Mouse (Mus musculus) midbrain, embryonic 10.5 days (tissue): ENCODE results near the gene Xpc. TPM values are rescaled to one million over a fixed set of nuclear protein-coding genes. Genes with fewer than 3 reads are reported as not detected.

Experiments
- DNase-seq: peaks from one replicate; pipeline ENCODE4 v3.0.0-alpha.2; 2017; ENCODE audit warnings: low spot score
- H3K27ac ChIP-seq: fragments of 300-500 bp; sonication (generic); replicated peaks from 2 replicates; pipeline ENCODE4 v1.5.1; 2016; ENCODE audit warnings: mild to moderate bottlenecking
- H3K27me3 ChIP-seq: fragments of 300-500 bp; sonication (generic); 2 replicates; pipeline ENCODE4 v1.6.1; 2016; ENCODE audit warnings: low read depth, mild to moderate bottlenecking; ENCODE audit not compliant: poor library complexity, severe bottlenecking
- H3K36me3 ChIP-seq: fragments of 300-500 bp; sonication (generic); 2 replicates; pipeline ENCODE4 v1.6.1; 2016; ENCODE audit warnings: mild to moderate bottlenecking, moderate library complexity
- H3K4me1 ChIP-seq: fragments of 300-500 bp; sonication (generic); 2 replicates; pipeline ENCODE4 v1.6.1; 2016
- H3K4me3 ChIP-seq: fragments of 300-500 bp; sonication (generic); 2 replicates; pipeline ENCODE4 v1.5.1; 2016; ENCODE audit warnings: mild to moderate bottlenecking, moderate library complexity
- H3K9me3 ChIP-seq: fragments of 300-500 bp; sonication (generic); replicated peaks from 2 replicates; pipeline ENCODE4 v1.6.1; 2016; ENCODE audit warnings: mild to moderate bottlenecking
- WGBS: fragments of 180-500 bp; shearing (Covaris S2); methylation state at CpG from one replicate; pipeline ENCODE4 v1.1.7; 2016; 5-methylcytosine and 5-hydroxymethylcytosine counted together
- polyA plus RNA-seq: library from polyadenylated mRNA; unstranded; fragments of >200 nt; fragmentation: Nextera tagmentation; extraction: Ambion mirVana; gene quantifications from 2 replicates; pipeline ENCODE4 v1.2.1, GENCODE M21; 2016

The Xpc gene
- polyA plus RNA-seq, 1 experiment from 2014 or later, result 22.8 TPM

DNA sequence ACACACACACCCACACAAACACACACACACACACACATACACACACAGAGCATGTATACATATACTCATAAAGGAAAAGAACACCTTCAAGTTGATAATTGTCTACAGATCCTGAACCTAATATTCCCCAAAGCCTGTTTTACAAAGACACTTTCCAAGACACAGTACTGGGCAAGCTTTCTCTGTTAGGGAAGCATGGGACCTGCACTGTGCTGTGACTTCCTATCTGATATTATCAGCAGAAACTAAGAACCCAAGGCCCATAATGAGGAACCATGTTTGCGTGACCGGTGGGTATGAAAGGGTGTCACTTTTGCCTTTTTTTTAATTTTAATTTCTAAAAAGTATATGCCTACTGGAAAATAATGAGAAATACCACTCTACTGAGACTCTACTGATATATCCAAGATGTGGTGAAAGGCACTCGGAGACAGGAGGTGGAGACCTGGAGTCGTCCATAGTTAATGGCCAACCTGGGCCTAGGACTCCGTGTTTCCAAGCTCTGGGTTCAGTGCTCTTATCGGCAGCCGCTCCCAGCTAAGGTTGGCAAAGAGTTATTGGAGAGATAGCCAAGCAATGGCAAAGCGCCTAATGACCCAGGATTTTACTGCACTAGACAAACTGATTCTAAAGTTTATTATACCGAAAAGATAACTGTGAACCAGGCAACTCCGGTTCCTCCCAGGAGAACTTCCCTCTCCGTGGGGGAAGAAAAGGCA, 20.5 kb upstream of the Xpc start:
- Histone ChIP-seq H3K36me3 (no peaks in the 10 kb centered on the region), H3K27ac (no peak overlapping the region), H3K4me1 (peaks cover 6% of the 10 kb centered on the region; the same call in 1 of the 2 replicates), H3K27me3 (no peaks in the 10 kb centered on the region), H3K4me3 (no peak overlapping the region), H3K9me3 (no peaks in the 10 kb centered on the region)
- DNase-seq, result no peak
- 93% methylated on average over 11 of the region's 11 CpGs for WGBS

DNA sequence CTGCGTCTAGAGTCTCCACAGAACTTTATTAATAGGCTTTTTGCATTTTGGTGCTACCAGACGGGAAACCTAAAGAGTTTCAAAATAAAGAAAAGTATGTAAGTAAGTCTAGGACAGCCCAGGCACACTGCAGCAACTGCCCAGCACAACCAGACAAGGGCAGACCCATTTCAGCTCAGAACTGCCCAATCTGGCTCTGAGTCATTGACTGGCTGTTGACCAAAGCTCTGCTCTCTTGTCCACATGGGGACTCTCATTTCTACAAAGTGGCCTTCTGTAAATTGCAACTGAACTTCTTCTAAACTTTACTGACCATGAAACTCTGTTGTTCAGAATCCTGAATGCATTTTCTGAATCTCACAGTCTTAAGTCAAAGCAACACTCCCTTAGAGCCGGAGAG, 19.5 kb upstream of the Xpc start:
- Histone ChIP-seq H3K4me1 (peaks cover 6% of the 10 kb centered on the region; the same call in 1 of the 2 replicates), H3K27ac (no peak overlapping the region), H3K9me3 (no peaks in the 10 kb centered on the region), H3K4me3 (no peak overlapping the region), H3K27me3 (no peaks in the 10 kb centered on the region), H3K36me3 (no peaks in the 10 kb centered on the region)
- 71% methylated on average over 3 of the region's 3 CpGs for WGBS
- DNase-seq, result no peak

DNA sequence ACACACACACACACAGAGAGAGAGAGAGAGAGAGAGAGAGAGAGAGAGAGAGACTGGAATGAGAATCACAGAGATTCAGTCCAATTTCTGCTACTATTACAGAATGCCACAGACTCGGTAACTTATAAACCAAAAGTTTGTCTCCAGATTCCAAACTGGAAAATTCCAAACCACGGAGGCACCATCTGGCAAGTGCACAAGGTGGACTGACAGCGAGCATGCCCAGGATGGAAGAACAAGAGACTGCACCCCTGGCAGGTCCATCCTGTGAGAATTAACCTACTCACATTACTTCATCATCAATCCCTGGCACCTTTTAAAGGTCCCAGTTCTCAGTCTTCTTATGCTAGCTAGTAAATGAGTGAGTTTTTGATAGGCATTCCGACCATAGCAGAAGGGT, 18.6 kb upstream of the Xpc start:
- no peak for DNase-seq
- WGBS, result 87% methylated on average over 4 of the region's 4 CpGs
- H3K4me1 ChIP-seq, result peaks cover 6% of the 10 kb centered on the region; the same call in 1 of the 2 replicates

DNA sequence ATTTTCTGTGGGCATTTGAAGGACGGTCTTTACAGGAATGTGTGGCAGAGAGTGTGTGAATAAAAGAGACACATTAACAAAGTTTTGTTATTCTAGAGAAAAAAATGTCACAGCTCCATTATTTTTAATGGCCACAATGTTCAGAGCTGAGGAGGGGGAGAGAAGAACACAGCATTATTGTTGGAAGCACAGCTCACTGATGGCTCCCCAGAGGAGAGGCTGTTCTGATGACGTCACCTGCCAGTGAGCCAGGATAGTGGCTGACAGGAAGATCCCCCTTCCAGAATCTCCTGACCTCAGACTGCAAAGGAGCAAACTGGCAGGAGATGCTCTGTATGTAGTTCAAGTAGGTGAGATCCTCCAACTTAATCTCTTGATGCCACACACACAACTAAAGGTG, 18.1 kb upstream of the Xpc start:
- Histone ChIP-seq H3K4me3 (no peak overlapping the region), H3K27ac (no peak overlapping the region), H3K4me1 (peaks cover 6% of the 10 kb centered on the region; the same call in 1 of the 2 replicates), H3K36me3 (peaks cover 11% of the 10 kb centered on the region), H3K27me3 (no peaks in the 10 kb centered on the region), H3K9me3 (no peaks in the 10 kb centered on the region)
- WGBS, result 69% methylated on average over 2 of the region's 2 CpGs
- no peak for DNase-seq

More for the DNA sequence above, 18.6 kb upstream of the Xpc start:
- Histone ChIP-seq H3K36me3 (peaks cover 6% of the 10 kb centered on the region), H3K4me3 (no peak overlapping the region), H3K27me3 (no peaks in the 10 kb centered on the region), H3K27ac (no peak overlapping the region), H3K9me3 (no peaks in the 10 kb centered on the region)

DNA sequence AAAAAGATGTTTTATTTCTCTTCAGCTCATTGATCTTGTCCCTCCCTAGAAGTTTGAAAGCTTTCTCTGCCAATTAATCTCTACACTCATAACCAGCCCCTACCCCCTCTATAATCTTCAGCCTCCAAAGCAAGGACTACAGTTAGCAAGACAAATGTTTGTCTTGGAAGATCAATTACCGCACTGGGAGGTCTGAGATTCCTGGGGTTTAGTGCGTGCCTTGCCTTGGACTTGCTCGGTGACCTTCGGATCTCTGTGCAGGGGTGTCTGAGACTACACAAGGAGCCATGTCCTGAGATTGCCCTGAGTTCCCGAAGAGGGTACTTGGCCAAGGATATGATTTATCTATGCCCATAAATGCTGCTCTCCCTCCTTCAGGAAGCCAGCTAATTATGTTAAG, 17.7 kb upstream of the Xpc start:
- Histone ChIP-seq H3K27me3 (no peaks in the 10 kb centered on the region), H3K27ac (no peak overlapping the region), H3K4me1 (peaks cover 6% of the 10 kb centered on the region; the same call in 1 of the 2 replicates), H3K9me3 (no peaks in the 10 kb centered on the region), H3K36me3 (peaks cover 15% of the 10 kb centered on the region), H3K4me3 (no peak overlapping the region)
- 68% methylated on average over 5 of the region's 5 CpGs for WGBS
- no peak for DNase-seq

DNA sequence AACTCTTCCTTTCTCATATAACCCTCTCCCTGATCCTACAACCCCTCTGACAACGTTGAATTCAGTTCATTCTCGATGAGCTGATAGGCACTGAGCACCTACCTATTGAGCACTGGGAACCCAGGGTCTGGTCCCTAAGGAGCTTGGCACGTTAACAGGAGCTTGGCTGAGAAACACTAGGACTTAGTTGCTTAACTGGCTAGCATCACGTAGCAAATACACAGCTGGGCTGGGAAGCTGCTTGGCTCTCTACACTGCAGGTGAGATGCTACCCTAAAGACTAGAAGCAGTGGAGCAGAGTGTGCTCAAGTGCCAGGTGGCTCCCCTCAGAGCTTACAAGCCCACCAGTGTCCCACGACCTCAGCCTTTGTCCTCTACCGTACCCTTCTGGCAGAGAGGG, 17.0 kb upstream of the Xpc start:
- H3K4me1 ChIP-seq, result peaks cover 6% of the 10 kb centered on the region; the same call in 1 of the 2 replicates
- H3K27me3 ChIP-seq, result no peaks in the 10 kb centered on the region
- 72% methylated on average over 6 of the region's 6 CpGs for WGBS
- H3K4me3 ChIP-seq, result no peak overlapping the region
- no peaks in the 10 kb centered on the region for H3K9me3 ChIP-seq
- DNase-seq, result no peak
- peaks cover 18% of the 10 kb centered on the region for H3K36me3 ChIP-seq
- H3K27ac ChIP-seq, result no peak overlapping the region

DNA sequence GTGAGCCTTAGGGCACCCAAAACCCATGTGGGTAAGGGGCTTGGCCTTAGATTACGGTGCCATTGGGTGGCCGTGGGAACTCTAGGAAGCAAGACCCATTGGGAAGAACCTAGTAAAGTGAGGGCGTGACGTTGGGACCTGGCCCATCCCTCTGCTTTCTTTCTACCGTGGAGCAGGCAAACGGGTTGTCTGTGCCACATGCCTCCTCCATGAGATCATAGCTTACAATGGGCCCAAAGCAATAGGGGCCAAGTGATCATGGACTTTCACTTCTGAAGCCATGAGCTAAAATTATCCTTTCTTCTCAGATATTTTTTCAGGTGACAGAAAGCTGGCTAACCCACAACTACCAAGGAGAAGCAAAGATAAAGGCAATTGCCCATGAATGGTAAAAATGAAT, 15.6 kb upstream of the Xpc start:
- H3K4me3 ChIP-seq, result no peak overlapping the region
- no peak for DNase-seq
- H3K4me1 ChIP-seq, result peaks cover 6% of the 10 kb centered on the region; the same call in 1 of the 2 replicates
- WGBS, result 90% methylated on average over 6 of the region's 6 CpGs
- no peak overlapping the region for H3K27ac ChIP-seq
- H3K36me3 ChIP-seq, result peaks cover 18% of the 10 kb centered on the region
- H3K9me3 ChIP-seq, result no peaks in the 10 kb centered on the region
- no peaks in the 10 kb centered on the region for H3K27me3 ChIP-seq

DNA sequence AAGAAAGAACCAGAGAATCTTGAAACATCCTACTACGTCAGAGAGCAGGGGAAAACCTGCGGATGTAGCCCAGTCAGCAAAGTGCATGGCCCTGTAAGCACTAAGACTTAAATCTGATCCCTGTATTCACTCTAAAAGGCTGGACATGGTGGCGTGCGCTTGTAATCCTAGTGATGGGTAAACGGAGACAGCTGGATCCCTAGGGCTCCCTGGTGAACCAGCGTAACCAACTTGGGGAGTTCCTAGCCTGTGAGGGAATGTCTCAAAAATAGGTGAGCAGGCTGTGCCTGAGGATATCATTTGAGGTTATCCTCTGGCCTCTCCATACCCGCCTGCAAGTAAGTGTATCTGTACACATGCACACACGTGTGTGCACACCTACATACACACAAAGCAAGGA, 15.0 kb upstream of the Xpc start:
- Histone ChIP-seq H3K27ac (no peak overlapping the region), H3K9me3 (no peaks in the 10 kb centered on the region), H3K27me3 (no peaks in the 10 kb centered on the region), H3K4me1 (peaks cover 6% of the 10 kb centered on the region; the same call in 1 of the 2 replicates), H3K4me3 (no peak overlapping the region), H3K36me3 (peaks cover 20% of the 10 kb centered on the region)
- no peak for DNase-seq
- WGBS, result 87% methylated on average over 8 of the region's 8 CpGs

DNA sequence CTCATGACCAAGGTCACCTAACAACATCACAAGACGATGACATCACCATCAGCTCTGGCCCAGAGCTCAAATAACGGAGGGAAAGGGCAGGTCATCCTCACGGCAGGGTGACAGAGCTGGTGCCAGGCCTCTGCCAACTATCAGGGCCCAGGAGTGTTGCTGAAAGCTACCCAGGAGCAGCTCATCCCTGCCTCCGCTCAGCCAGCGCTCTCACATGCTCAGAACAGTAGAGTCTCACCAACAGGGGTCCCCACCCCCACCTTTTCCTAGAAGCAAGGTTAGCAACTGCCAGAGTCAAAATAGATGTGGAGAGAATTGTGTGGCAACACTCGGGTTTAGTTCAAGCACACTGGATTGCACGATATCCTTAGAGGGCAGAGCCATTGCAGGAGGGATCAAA, 12.6 kb upstream of the Xpc start:
- no peak for DNase-seq
- Histone ChIP-seq H3K27ac (no peak overlapping the region), H3K4me3 (no peak overlapping the region), H3K36me3 (peaks cover 44% of the 10 kb centered on the region), H3K9me3 (no peaks in the 10 kb centered on the region), H3K27me3 (no peaks in the 10 kb centered on the region), H3K4me1 (no peaks in the 10 kb centered on the region; the same call in 1 of the 2 replicates)
- whole genome bisulfite sequencing, result 93% methylated on average over 7 of the region's 7 CpGs

DNA sequence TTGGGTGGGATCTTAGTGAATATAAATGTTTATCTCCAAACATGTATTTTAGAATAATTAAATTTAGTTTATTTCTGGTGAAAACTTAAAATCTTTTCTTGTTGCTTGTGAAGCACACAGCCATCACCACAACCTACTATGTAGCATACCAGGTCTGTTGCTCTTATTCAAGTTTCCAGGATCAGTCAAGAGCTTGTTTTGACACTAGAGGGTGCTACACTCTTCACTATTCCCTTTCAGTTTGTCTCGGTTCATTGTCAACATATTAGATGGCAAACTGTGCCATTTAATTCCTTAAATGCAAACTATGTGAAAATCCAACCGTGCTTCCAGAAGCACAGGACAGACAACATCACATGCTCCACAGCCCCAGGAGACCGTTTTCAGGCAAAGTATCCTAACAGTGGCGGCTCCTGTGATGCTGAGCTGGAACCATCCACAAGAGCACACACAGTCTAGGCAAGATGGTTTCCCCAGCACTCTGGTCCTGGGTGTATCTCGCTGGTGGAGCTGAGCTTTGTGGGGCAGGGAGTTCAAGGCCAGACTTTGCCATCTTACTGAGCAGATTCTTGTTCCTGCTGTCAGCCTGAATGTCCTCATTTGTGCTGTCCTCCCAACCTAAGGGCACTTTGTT, 11.7 kb upstream of the Xpc start:
- H3K4me3 ChIP-seq, result no peak overlapping the region
- no peaks in the 10 kb centered on the region for H3K4me1 ChIP-seq
- no peaks in the 10 kb centered on the region for H3K27me3 ChIP-seq
- H3K27ac ChIP-seq, result no peak overlapping the region
- DNase-seq, result no peak
- H3K9me3 ChIP-seq, result no peaks in the 10 kb centered on the region
- 61% methylated on average over 5 of the region's 5 CpGs for WGBS
- H3K36me3 ChIP-seq, result peaks cover 53% of the 10 kb centered on the region

DNA sequence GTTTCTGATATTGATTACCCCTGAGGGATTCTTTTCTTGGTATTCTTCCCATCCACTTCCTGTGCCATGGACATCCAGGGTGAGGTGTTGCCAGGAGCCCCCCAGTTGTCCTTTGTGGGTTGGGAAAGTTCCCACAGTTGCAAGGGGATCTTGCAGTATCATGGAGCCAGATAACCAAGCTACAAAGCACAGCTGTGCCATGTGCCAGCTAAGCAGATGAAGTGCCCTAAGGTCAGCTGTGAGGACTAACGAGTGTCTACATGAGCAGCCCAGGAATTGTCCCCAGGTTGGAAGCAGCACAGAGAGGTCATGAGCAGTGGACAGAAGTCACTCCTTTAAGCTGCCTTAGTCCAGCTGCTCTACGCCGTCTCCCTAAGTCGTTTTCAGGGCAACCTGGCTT, 9.9 kb upstream of the Xpc start:
- Histone ChIP-seq H3K4me1 (no peaks in the 10 kb centered on the region), H3K36me3 (peaks cover 71% of the 10 kb centered on the region), H3K9me3 (no peaks in the 10 kb centered on the region), H3K27ac (no peak overlapping the region), H3K27me3 (no peaks in the 10 kb centered on the region), H3K4me3 (no peak overlapping the region)
- no peak for DNase-seq
- WGBS, result 84% methylated on average over 4 of the region's 4 CpGs

DNA sequence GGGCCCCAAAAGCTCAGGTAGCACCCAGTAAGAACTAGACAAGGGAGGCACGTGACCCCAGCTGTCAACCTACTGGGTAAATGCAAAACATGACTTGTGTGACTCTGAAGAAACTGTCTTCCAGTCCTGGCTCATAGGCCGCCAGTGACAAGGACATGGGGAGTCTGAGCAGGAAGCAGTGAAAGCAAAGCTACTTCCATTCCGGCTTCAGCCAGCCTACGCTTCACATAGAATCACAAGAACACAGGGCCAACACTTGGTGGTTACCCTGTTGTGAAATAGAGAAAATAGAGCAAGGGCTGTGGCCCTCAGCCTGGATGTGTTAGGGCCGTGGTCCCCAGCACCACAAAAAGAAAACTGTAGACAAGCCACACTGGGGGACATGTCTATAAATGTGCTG, 7.1 kb upstream of the Xpc start:
- H3K27ac ChIP-seq, result no peak overlapping the region
- no peak for DNase-seq
- H3K27me3 ChIP-seq, result no peaks in the 10 kb centered on the region
- 95% methylated on average over 5 of the region's 5 CpGs for WGBS
- no peak overlapping the region for H3K4me3 ChIP-seq
- no peaks in the 10 kb centered on the region for H3K9me3 ChIP-seq
- peaks cover 80% of the 10 kb centered on the region for H3K36me3 ChIP-seq
- no peaks in the 10 kb centered on the region for H3K4me1 ChIP-seq

DNA sequence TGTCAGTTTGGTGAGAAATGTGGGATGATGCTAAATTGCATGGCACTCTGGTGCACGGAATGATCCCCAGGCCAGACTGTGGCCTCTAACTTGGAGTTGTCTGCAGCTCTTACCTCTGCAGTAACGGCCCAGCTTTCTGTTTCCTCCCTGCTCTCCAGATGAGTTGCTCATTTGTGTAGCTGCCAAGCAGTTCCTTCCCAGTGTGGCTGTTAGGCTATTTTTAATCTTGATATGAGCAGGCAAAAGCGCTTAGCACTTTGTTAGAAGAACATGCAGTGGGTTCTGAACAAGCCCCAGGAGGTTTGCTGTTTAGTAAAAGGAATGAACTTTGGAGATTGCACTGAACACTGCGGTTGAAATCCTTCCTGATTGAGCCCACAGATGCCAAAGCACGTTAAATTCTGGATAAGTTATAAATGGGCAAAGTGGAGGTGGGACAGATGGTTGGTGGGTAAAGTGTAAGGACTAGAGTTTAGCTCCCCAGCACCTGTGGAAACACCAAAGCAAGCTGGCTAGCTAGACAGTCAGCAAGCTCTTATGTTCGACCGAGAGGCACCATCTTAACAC, 2.8 kb upstream of the Xpc start:
- 90% methylated on average over 7 of the region's 7 CpGs for WGBS
- H3K4me3 ChIP-seq, result no peak overlapping the region
- H3K27ac ChIP-seq, result no peak overlapping the region
- H3K36me3 ChIP-seq, result peaks cover 64% of the 10 kb centered on the region
- no peaks in the 10 kb centered on the region for H3K9me3 ChIP-seq
- H3K4me1 ChIP-seq, result peaks cover 33% of the 10 kb centered on the region
- no peaks in the 10 kb centered on the region for H3K27me3 ChIP-seq
- no peak for DNase-seq
